Mouse (Mus musculus): Measurements from ENCODE around the gene Epor. TPM values are rescaled to one million over a fixed set of nuclear protein-coding genes. Genes with fewer than 3 reads are reported as not detected.

Gene Epor
- polyA plus RNA-seq, 1 experiment: 0.57 TPM

DNA sequence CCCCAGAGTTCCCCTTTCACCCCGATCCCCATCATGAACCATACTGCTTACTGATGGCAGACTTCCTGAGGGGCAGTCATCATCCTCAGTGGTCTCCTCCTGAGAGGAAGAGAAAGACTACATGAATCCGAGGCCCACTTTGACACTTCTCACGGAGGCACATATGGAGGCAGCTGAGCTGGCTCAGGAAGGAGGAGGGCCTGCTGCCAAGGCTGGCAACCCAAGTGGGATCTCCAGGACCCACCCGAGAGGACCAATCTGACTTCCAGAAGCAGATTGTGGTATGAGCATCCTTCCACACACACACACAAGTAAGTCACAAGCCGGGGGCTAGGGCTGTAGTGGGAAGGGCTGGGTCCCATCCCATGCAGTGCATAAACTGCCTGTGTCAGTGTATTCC is 14.0 kb upstream of the Epor start:
- Histone ChIP-seq H3K9ac (ENCODE audit: low read depth, poor library complexity, severe bottlenecking) (no peak overlapping the region), H3K27ac (ENCODE audit: insufficient read depth, low read length) (no peak overlapping the region), H3K27me3 (ENCODE audit: control insufficient read depth, insufficient read depth, low read length, poor library complexity, severe bottlenecking) (no peaks in the 10 kb centered on the region), H3K4me3 (ENCODE audit: low read depth, low read length) (no peak overlapping the region), H3K4me1 (ENCODE audit: control insufficient read depth, insufficient read depth, low read length) (peaks cover 3% of the 10 kb centered on the region), H3K36me3 (ENCODE audit: control insufficient read depth, insufficient read depth, low read length, poor library complexity, severe bottlenecking) (no peaks in the 10 kb centered on the region), H3K9me3 (replicated peaks; ENCODE audit: control insufficient read depth, insufficient read depth, low read length, poor library complexity, severe bottlenecking) (no peaks in the 10 kb centered on the region)
- TF ChIP-seq EP300 (IDR thresholded peaks at IDR 0.05; ENCODE audit: insufficient read depth, low read depth, low read length): no peak
- no peak for TF ChIP-seq CTCF (IDR thresholded peaks at IDR 0.05; ENCODE audit: low read depth, low read length)
- TF ChIP-seq POLR2A (IDR thresholded peaks at IDR 0.05; ENCODE audit: insufficient read depth, low read length): no peak

GRCm38 (mm10) chr9:21976626-21977175 is 13.4 kb upstream of the Epor start:
- Histone ChIP-seq H3K9ac (ENCODE audit: low read depth, poor library complexity, severe bottlenecking) (no peak overlapping the region), H3K4me1 (ENCODE audit: control insufficient read depth, insufficient read depth, low read length) (peaks cover 3% of the 10 kb centered on the region), H3K9me3 (replicated peaks; ENCODE audit: control insufficient read depth, insufficient read depth, low read length, poor library complexity, severe bottlenecking) (no peaks in the 10 kb centered on the region), H3K27me3 (ENCODE audit: control insufficient read depth, insufficient read depth, low read length, poor library complexity, severe bottlenecking) (no peaks in the 10 kb centered on the region), H3K27ac (ENCODE audit: insufficient read depth, low read length) (no peak overlapping the region), H3K4me3 (ENCODE audit: low read depth, low read length) (no peak overlapping the region), H3K36me3 (ENCODE audit: control insufficient read depth, insufficient read depth, low read length, poor library complexity, severe bottlenecking) (no peaks in the 10 kb centered on the region)
- no peak for TF ChIP-seq POLR2A (IDR thresholded peaks at IDR 0.05; ENCODE audit: insufficient read depth, low read length)
- TF ChIP-seq EP300 (IDR thresholded peaks at IDR 0.05; ENCODE audit: insufficient read depth, low read depth, low read length): no peak
- no peak for TF ChIP-seq CTCF (IDR thresholded peaks at IDR 0.05; ENCODE audit: low read depth, low read length)

DNA sequence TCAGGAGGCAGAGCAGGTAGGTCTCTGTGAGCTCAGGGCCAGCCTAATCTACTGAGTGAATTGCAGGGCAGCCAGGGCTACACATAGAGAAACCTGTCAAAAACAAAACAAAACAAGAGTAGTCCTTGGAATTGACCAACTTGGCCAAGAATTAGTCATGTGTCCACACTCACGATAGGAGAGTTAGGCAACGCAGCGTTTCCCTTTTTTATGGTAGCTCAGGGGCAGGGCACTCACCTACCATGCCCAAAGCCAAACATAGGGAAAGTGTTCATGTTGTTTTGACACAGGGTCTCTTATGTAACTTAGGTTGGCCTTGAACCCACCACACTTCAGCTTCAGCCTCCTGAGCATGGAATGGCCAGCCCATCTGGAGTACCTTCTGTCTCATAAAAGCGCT is 6.0 kb upstream of the Epor start:
- Histone ChIP-seq H3K9ac (ENCODE audit: low read depth, poor library complexity, severe bottlenecking) (no peak overlapping the region), H3K9me3 (replicated peaks; ENCODE audit: control insufficient read depth, insufficient read depth, low read length, poor library complexity, severe bottlenecking) (no peaks in the 10 kb centered on the region)
- TF ChIP-seq POLR2A (IDR thresholded peaks at IDR 0.05; ENCODE audit: insufficient read depth, low read length) (no peak), EP300 (IDR thresholded peaks at IDR 0.05; ENCODE audit: insufficient read depth, low read depth, low read length) (no peak), CTCF (IDR thresholded peaks at IDR 0.05; ENCODE audit: low read depth, low read length) (no peak)

GRCm38 (mm10) chr9:21968883-21969282 is 5.6 kb upstream of the Epor start:
- Histone ChIP-seq H3K27me3 (ENCODE audit: control insufficient read depth, insufficient read depth, low read length, poor library complexity, severe bottlenecking) (no peaks in the 10 kb centered on the region), H3K4me1 (ENCODE audit: control insufficient read depth, insufficient read depth, low read length) (peaks cover 2% of the 10 kb centered on the region), H3K9me3 (replicated peaks; ENCODE audit: control insufficient read depth, insufficient read depth, low read length, poor library complexity, severe bottlenecking) (no peaks in the 10 kb centered on the region), H3K36me3 (ENCODE audit: control insufficient read depth, insufficient read depth, low read length, poor library complexity, severe bottlenecking) (no peaks in the 10 kb centered on the region), H3K4me3 (ENCODE audit: low read depth, low read length) (no peak overlapping the region), H3K27ac (ENCODE audit: insufficient read depth, low read length) (no peak overlapping the region), H3K9ac (ENCODE audit: low read depth, poor library complexity, severe bottlenecking) (no peak overlapping the region)
- no peak for TF ChIP-seq EP300 (IDR thresholded peaks at IDR 0.05; ENCODE audit: insufficient read depth, low read depth, low read length)
- TF ChIP-seq POLR2A (IDR thresholded peaks at IDR 0.05; ENCODE audit: insufficient read depth, low read length): no peak
- TF ChIP-seq CTCF (IDR thresholded peaks at IDR 0.05; ENCODE audit: low read depth, low read length): no peak

More for the DNA sequence above, 6.0 kb upstream of the Epor start:
- Histone ChIP-seq H3K36me3 (ENCODE audit: control insufficient read depth, insufficient read depth, low read length, poor library complexity, severe bottlenecking) (no peaks in the 10 kb centered on the region), H3K4me3 (ENCODE audit: low read depth, low read length) (no peak overlapping the region), H3K27me3 (ENCODE audit: control insufficient read depth, insufficient read depth, low read length, poor library complexity, severe bottlenecking) (no peaks in the 10 kb centered on the region), H3K27ac (ENCODE audit: insufficient read depth, low read length) (no peak overlapping the region), H3K4me1 (ENCODE audit: control insufficient read depth, insufficient read depth, low read length) (peaks cover 2% of the 10 kb centered on the region)

DNA sequence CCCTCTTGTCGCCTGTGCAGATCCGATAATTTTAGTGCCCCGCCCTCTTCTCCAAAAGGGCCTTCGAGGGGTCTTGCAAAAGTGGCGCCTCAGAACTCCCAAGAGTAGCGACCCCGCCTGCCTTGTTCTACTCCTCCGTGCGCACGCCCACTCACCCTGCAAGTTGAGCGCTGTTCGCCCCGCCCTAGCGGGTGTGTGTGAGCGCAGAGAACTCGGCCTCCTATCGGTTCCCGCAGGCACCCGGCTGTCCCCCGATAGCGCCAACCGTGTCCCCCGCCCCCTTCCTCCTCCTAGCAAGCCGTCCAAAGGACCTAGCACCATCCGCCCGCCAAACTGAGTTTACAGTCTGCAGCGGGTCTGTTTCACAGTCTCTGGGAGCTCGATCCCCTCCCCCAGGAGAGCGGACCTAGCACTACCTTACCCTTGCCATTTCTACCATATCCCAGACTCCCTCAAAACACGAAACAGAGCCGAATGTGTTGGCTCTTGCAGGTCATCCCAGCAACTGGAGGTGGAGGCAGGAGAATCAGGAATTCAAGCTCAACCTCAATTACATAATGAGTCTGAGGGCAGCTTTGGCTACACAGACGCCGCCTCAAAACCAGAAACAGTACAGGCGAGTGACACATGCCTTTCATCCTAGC is 768 bp downstream of the Epor start:
- no peaks in the 10 kb centered on the region for H3K9me3 ChIP-seq (replicated peaks; ENCODE audit: control insufficient read depth, insufficient read depth, low read length, poor library complexity, severe bottlenecking)
- TF ChIP-seq EP300 (IDR thresholded peaks at IDR 0.05; ENCODE audit: insufficient read depth, low read depth, low read length) (no peak), POLR2A (IDR thresholded peaks at IDR 0.05; ENCODE audit: insufficient read depth, low read length) (no peak), CTCF (IDR thresholded peaks at IDR 0.05; ENCODE audit: low read depth, low read length) (no peak)
- no peak overlapping the region for H3K27ac ChIP-seq (ENCODE audit: insufficient read depth, low read length)
- no peaks in the 10 kb centered on the region for H3K36me3 ChIP-seq (ENCODE audit: control insufficient read depth, insufficient read depth, low read length, poor library complexity, severe bottlenecking)
- H3K4me3 ChIP-seq (ENCODE audit: low read depth, low read length): peak overlapping the region; percentile 66
- no peaks in the 10 kb centered on the region for H3K27me3 ChIP-seq (ENCODE audit: control insufficient read depth, insufficient read depth, low read length, poor library complexity, severe bottlenecking)
- peak overlapping the region; percentile 34 for H3K9ac ChIP-seq (ENCODE audit: low read depth, poor library complexity, severe bottlenecking)
- H3K4me1 ChIP-seq (ENCODE audit: control insufficient read depth, insufficient read depth, low read length): no peaks in the 10 kb centered on the region

- TF ChIP-seq CTCF (IDR thresholded peaks at IDR 0.05; ENCODE audit: low read depth, low read length) (no peak), EP300 (IDR thresholded peaks at IDR 0.05; ENCODE audit: insufficient read depth, low read depth, low read length) (no peak), POLR2A (IDR thresholded peaks at IDR 0.05; ENCODE audit: insufficient read depth, low read length) (no peak)
- Histone ChIP-seq H3K27me3 (ENCODE audit: control insufficient read depth, insufficient read depth, low read length, poor library complexity, severe bottlenecking) (no peaks in the 10 kb centered on the region), H3K27ac (ENCODE audit: insufficient read depth, low read length) (no peak overlapping the region), H3K4me3 (ENCODE audit: low read depth, low read length) (peak overlapping the region; percentile 66), H3K9ac (ENCODE audit: low read depth, poor library complexity, severe bottlenecking) (peak overlapping the region; percentile 34), H3K4me1 (ENCODE audit: control insufficient read depth, insufficient read depth, low read length) (no peaks in the 10 kb centered on the region), H3K36me3 (ENCODE audit: control insufficient read depth, insufficient read depth, low read length, poor library complexity, severe bottlenecking) (no peaks in the 10 kb centered on the region), H3K9me3 (replicated peaks; ENCODE audit: control insufficient read depth, insufficient read depth, low read length, poor library complexity, severe bottlenecking) (no peaks in the 10 kb centered on the region)
These were observed 1.3 kb downstream of the Epor start for GRCm38 (mm10) chr9:21962010-21962409.

All from ES-Bruce4 (cell line).